Mouse (Mus musculus): ENCODE data around the gene Prkar1b.

The Prkar1b gene

DNA sequence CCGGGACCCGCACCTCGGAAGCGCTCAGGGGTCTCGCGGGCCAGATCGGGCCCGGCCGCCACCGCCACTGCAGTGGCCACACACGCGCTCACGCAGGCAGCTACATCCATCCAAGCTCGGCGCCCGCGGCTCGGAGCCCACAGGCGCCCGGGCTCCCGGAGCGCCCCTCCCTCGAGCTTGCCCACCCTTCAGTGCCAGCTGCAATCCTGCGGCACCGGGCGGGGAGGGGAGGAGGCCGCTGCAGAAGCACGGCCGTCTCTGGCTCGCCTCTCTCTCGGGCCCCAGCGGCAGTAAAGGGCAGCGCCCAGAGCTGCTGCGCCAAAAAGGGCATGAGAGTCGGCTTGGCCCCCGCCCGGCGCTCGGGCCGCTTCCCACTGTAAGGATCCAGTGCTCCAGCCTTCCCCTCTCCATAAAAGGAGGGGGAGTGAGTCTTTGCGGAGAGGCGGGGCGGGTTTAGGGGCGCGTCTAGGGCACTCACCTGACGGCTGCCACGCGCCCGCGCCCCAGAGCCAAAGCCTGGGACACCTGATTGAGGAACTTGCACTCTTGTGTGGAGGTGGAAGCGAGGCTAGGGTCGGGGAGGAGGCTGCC, 154.0 kb downstream of the Prkar1b start:
- H3K9me3 ChIP-seq (ENCODE audit: low read length) = peaks cover 4% of the 10 kb centered on the region; the same call in 1 of the 2 replicates
- peaks cover 69% of the 10 kb centered on the region for H3K4me1 ChIP-seq (replicated peaks; ENCODE audit: low read depth, low read length)
- TF ChIP-seq POU5F1 (IDR thresholded peaks at IDR 0.05; ENCODE audit: borderline replicate concordance, low read length) = no peak
- no peak for TF ChIP-seq CTCF (conservative IDR thresholded peaks at IDR 0.05; ENCODE audit: low read length)
- no peak for TF ChIP-seq NANOG (IDR thresholded peaks at IDR 0.05; ENCODE audit: borderline replicate concordance, low read length)
- H3K4me3 ChIP-seq (replicated peaks; ENCODE audit: low read length) = peak overlapping the region; percentile 90
- peaks cover 7% of the 10 kb centered on the region for H3K36me3 ChIP-seq (ENCODE audit: insufficient read depth, low read length)
- H3K27me3 ChIP-seq (ENCODE audit: insufficient read depth, low read length) = peaks cover 48% of the 10 kb centered on the region

- Histone ChIP-seq H3K36me3 (ENCODE audit: insufficient read depth, low read length) (peaks cover 14% of the 10 kb centered on the region), H3K4me3 (replicated peaks; ENCODE audit: low read length) (peak overlapping the region; percentile 90), H3K9me3 (ENCODE audit: low read length) (no peaks in the 10 kb centered on the region), H3K4me1 (replicated peaks; ENCODE audit: low read depth, low read length) (peaks cover 72% of the 10 kb centered on the region), H3K27me3 (ENCODE audit: insufficient read depth, low read length) (peaks cover 46% of the 10 kb centered on the region)
- TF ChIP-seq POU5F1 (IDR thresholded peaks at IDR 0.05; ENCODE audit: borderline replicate concordance, low read length) (no peak), CTCF (conservative IDR thresholded peaks at IDR 0.05; ENCODE audit: low read length) (no peak), NANOG (IDR thresholded peaks at IDR 0.05; ENCODE audit: borderline replicate concordance, low read length) (no peak)
These were observed 154.7 kb downstream of the Prkar1b start for GRCm38 (mm10) chr5:138994786-138995720.

GRCm38 (mm10) chr5:138994108-138994785, 155.6 kb downstream of the Prkar1b start:
- Histone ChIP-seq H3K36me3 (ENCODE audit: insufficient read depth, low read length) (peaks cover 21% of the 10 kb centered on the region), H3K4me3 (replicated peaks; ENCODE audit: low read length) (peak overlapping the region; percentile 90), H3K9me3 (ENCODE audit: low read length) (no peaks in the 10 kb centered on the region), H3K27me3 (ENCODE audit: insufficient read depth, low read length) (peaks cover 38% of the 10 kb centered on the region), H3K4me1 (replicated peaks; ENCODE audit: low read depth, low read length) (peaks cover 72% of the 10 kb centered on the region)
- TF ChIP-seq CTCF (conservative IDR thresholded peaks at IDR 0.05; ENCODE audit: low read length) (no peak), NANOG (IDR thresholded peaks at IDR 0.05; ENCODE audit: borderline replicate concordance, low read length) (no peak), POU5F1 (IDR thresholded peaks at IDR 0.05; ENCODE audit: borderline replicate concordance, low read length) (no peak)

- TF ChIP-seq POU5F1 (IDR thresholded peaks at IDR 0.05; ENCODE audit: borderline replicate concordance, low read length) = no peak
- no peak for TF ChIP-seq NANOG (IDR thresholded peaks at IDR 0.05; ENCODE audit: borderline replicate concordance, low read length)
- no peak for TF ChIP-seq CTCF (conservative IDR thresholded peaks at IDR 0.05; ENCODE audit: low read length)
- Histone ChIP-seq H3K36me3 (ENCODE audit: insufficient read depth, low read length) (peaks cover 28% of the 10 kb centered on the region), H3K9me3 (ENCODE audit: low read length) (no peaks in the 10 kb centered on the region), H3K27me3 (ENCODE audit: insufficient read depth, low read length) (peaks cover 31% of the 10 kb centered on the region), H3K4me1 (replicated peaks; ENCODE audit: low read depth, low read length) (peaks cover 72% of the 10 kb centered on the region), H3K4me3 (replicated peaks; ENCODE audit: low read length) (peak overlapping the region; percentile 90)
These were observed 156.3 kb downstream of the Prkar1b start for GRCm38 (mm10) chr5:138993371-138994107.

GRCm38 (mm10) chr5:138992611-138993370, 157.0 kb downstream of the Prkar1b start:
- peaks cover 36% of the 10 kb centered on the region for H3K36me3 ChIP-seq (ENCODE audit: insufficient read depth, low read length)
- H3K4me1 ChIP-seq (replicated peaks; ENCODE audit: low read depth, low read length) = peaks cover 72% of the 10 kb centered on the region
- peak overlapping the region; percentile 90 for H3K4me3 ChIP-seq (replicated peaks; ENCODE audit: low read length)
- TF ChIP-seq CTCF (conservative IDR thresholded peaks at IDR 0.05; ENCODE audit: low read length) (no peak), POU5F1 (IDR thresholded peaks at IDR 0.05; ENCODE audit: borderline replicate concordance, low read length) (no peak), NANOG (IDR thresholded peaks at IDR 0.05; ENCODE audit: borderline replicate concordance, low read length) (no peak)
- peaks cover 24% of the 10 kb centered on the region for H3K27me3 ChIP-seq (ENCODE audit: insufficient read depth, low read length)
- no peaks in the 10 kb centered on the region for H3K9me3 ChIP-seq (ENCODE audit: low read length)

DNA sequence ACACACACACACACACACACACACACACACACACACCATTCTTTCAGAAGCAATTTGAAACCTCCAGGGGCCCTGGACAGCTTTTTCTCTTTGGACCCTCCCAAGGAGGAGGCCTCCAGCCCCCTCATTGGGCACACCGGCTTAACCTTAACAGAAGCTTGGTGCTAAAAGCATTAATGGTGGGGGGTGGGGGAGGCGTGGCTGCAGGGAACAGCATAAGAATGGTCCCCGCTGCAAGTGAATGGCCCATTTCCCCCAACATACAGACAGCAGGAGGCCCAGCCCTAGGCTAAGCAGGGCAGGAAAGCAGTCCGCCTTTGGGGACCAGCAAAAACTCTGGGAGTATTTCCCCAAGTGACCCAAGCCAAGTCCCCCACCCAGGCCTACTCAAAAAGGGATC, 158.1 kb downstream of the Prkar1b start:
- H3K36me3 ChIP-seq (ENCODE audit: insufficient read depth, low read length) = peaks cover 46% of the 10 kb centered on the region
- H3K9me3 ChIP-seq (ENCODE audit: low read length) = no peaks in the 10 kb centered on the region
- H3K27me3 ChIP-seq (ENCODE audit: insufficient read depth, low read length) = peaks cover 16% of the 10 kb centered on the region
- TF ChIP-seq NANOG (IDR thresholded peaks at IDR 0.05; ENCODE audit: borderline replicate concordance, low read length) (peak; percentile 91), POU5F1 (IDR thresholded peaks at IDR 0.05; ENCODE audit: borderline replicate concordance, low read length) (0 out of 2 replicates have a peak, but pooled peaks have one; percentile 20), CTCF (conservative IDR thresholded peaks at IDR 0.05; ENCODE audit: low read length) (no peak)
- peaks cover 65% of the 10 kb centered on the region for H3K4me1 ChIP-seq (replicated peaks; ENCODE audit: low read depth, low read length)
- peak overlapping the region; percentile 90 for H3K4me3 ChIP-seq (replicated peaks; ENCODE audit: low read length)

GRCm38 (mm10) chr5:138990659-138991380, 159.0 kb downstream of the Prkar1b start:
- H3K9me3 ChIP-seq (ENCODE audit: low read length) = no peaks in the 10 kb centered on the region
- peak overlapping the region; percentile 90 for H3K4me3 ChIP-seq (replicated peaks; ENCODE audit: low read length)
- peaks cover 9% of the 10 kb centered on the region for H3K27me3 ChIP-seq (ENCODE audit: insufficient read depth, low read length)
- peaks cover 56% of the 10 kb centered on the region for H3K36me3 ChIP-seq (ENCODE audit: insufficient read depth, low read length)
- no peak for TF ChIP-seq CTCF (conservative IDR thresholded peaks at IDR 0.05; ENCODE audit: low read length)
- TF ChIP-seq NANOG (IDR thresholded peaks at IDR 0.05; ENCODE audit: borderline replicate concordance, low read length) = no peak
- no peak for TF ChIP-seq POU5F1 (IDR thresholded peaks at IDR 0.05; ENCODE audit: borderline replicate concordance, low read length)
- H3K4me1 ChIP-seq (replicated peaks; ENCODE audit: low read depth, low read length) = peaks cover 56% of the 10 kb centered on the region
